Mouse (Mus musculus) frontal cortex, adult 2 months (tissue): ENCODE data around the gene Fam184b. TPM values are rescaled to one million over a fixed set of nuclear protein-coding genes. Genes with fewer than 3 reads are reported as not detected.

Experiments used
- DNase-seq, 2 experiments: peaks; one replicate each; pipeline ENCODE4 v3.0.0; 2022; ENCODE audit warnings: low spot score in 1 of 2; ENCODE audit errors: extremely low spot score in 1 of 2
- polyA plus RNA-seq: library from polyadenylated mRNA; depleted of rRNA; stranded (reverse); fragments of >200 nt; gene quantifications from 2 replicates; pipeline ENCODE4 v1.2.3, GENCODE M21; 2012

The Fam184b gene
- polyA plus RNA-seq, 1 experiment, result 7.3 TPM

DNA sequence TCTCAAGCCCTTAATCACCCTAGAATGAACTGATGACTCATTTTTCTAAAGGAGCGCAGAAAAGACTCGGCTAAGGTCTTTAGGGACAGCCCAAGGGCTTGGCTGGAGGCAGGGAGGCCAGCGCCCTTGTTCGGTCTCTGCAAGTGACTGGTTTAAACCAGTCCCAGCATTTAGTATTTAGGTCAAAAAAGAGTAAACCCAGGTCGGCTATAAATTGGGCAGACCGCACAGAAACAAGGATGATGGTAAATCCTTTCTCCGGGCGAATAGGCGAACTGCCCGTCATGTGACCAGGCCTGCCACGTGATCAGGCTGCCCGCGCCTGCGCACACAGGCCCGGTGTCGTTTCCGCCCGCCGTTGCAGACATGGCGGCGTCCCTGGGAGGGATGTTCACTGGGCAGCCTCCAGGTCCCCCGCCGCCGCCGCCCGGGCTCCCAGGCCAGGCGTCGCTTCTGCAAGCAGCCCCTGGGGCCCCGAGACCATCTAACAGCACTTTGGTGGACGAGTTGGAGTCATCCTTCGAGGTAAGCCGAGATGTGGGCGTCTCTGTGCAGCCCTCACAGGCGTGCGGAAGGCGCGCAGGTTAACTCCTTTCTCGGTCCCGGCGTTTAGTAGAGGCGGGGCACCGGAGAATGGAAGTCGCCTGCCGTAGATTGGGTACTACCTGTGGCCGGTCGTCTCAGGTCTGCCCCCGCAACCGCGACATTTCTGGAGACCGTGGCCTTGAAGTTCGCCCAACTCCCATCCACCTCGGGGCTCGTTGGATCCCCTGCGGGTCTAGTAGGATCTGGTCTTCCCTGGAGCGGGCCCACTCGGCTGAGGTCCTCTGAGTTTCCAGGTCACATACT lies 119.2 kb downstream of the Fam184b start, which contains the start of gene Med28:
Gene Med28 (plus strand): TSS at position 270 of the 849 bp plus-strand sequence.
- DNase-seq, result peak; percentile 87 to 96

DNA sequence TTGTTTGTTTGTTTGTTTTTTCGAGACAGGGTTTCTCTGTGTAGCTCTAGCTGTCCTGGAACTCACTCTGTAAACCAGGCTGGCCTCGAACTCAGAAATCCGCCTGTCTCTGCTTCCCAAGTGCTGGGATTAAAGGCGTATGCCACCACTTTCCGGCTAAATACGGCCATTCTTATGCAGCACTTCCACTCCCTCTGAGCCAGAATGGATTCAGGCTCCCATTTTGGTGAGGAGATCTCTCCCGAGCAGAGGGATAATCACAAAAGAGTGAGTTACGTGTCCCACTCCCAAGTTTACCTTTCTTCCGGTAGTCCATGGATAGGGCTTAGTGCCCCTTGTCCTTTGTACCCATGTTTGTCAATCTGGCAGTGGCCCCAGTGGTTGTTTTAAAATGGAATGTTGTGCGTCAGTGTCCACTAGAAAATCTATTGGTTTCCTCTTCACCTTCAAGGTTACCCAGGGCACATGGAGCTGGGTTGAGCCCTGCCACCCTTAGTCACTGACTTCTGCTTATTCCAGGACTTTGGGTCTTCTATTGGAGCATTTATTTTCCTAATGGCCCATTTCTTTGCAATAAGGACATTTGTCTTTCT lies 124.2 kb downstream of the Fam184b start:
- DNase-seq, result no peak

DNA sequence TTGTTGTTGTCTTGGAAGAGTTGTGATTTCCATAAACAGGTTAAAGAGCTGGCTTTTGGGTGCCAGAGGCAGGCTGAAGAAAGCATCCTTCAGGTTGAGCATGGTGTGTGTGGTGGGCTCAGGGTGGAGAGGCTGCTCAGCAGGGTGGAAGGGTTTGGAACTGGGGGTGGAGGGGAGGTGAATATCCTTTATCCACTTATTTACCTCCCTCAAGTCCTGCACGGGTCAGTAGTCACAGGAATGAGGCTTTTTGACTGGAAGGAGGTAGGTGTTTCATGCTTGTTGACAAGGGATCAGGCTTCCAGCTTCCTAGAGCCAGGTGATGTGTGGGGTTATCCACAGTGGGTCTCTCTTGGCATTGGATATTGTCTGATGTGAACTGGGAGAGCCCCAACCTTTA lies 124.8 kb downstream of the Fam184b start:
- no peak for DNase-seq

DNA sequence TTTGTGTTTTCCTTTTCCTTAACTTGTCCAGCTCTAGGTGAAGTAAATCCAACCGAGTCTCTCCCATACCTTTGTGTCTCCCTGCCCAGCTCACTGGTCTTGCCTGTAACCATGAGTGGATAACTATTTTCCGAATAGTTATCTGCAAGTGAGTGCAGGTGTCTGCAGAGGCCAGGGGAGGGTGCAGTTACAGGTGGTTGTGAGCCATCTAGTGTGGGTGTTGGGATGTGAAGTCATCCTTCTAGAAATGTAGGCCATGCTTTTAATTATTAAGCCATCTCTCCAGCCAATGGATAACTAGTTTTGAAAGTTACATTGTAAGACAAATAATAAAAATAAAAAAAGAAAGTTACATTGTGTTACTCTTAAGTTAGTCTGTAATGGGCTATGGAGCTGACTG lies 125.9 kb downstream of the Fam184b start:
- no peak for DNase-seq

- DNase-seq, result no peak
These were observed 126.5 kb downstream of the Fam184b start for GRCm38 (mm10) chr5:45512908-45513307.

DNA sequence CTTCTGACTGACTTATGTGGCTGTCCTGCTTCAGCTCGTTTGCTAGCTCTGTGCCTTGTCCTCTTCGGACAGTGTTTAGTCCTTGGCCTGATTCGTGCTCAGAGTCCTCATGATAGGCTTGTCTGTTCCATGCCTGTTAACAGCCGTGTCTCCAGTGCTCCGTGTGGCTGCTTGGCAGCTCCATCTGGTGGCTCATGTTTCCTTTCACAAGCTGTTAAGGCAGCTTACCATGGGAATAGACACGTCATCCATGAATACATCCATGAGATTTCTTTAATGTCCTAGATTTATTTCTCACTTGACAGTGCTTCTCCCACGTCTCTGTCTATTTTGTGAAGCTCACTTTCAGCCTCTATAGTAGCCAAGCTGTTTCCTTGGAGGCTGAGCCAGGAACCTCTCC lies 129.3 kb downstream of the Fam184b start:
- DNase-seq, result peak; percentile 27 to 43

- DNase-seq, result no peak
These were observed 141.8 kb downstream of the Fam184b start for GRCm38 (mm10) chr5:45497564-45497963.

DNA sequence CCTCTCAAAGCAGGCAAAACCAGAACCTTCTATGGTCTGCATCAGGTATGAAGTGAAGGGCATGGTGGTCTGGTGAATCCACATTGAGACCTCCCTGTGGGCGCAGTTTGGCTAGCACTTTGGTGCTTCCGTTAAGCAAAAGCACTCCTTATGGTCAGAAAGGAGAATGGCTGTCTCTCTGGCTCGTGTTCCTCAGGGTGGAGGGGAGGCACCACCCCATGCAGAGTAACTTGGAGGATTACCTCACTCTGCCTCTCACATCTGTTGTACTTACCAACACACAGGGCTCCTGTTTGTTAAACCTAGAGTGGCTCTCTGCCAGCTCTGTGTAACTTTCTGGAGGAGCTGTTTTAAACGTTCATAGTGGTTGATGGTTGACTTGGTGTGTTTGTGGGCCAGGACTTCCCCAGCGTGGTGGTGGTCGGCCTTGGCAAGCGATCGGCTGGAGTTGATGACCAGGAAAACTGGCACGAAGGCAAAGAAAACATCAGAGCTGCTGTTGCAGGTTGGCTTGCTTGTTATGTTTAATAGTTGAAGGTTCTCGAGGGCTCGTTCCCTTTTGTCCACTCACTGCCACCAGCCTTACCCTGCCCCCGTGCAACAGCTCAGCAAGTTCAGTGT lies 142.4 kb downstream of the Fam184b start:
- no peak for DNase-seq

GRCm38 (mm10) chr5:45496479-45496878 lies 142.9 kb downstream of the Fam184b start:
- no peak for DNase-seq

GRCm38 (mm10) chr5:45496042-45496441 lies 143.4 kb downstream of the Fam184b start:
- no peak for DNase-seq

DNA sequence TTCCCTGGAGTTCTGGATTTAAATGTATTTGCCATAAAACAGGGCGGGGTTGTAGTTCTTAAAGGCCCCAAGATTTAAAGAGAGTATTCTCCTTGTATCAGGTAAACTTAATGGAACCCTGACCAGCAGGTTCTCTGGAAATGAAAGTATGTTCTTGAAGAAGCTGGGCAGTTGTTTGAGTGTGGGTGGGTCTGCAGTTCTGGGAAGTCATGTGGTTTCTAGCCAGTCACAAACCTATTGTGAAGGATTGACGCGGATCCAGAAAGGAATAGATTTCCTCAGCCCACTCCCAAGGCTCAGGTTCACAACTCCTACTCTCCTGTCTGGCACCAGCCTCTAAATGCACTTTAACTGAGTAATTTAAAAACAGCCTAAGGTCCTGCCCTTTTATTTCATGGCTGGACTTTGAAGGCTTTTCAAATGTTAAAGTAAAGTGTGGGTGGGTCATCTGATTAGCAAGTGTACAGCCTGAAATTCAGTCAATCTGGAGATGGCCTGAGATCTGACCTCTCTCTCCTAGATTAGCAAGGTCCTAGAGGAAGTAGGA lies 143.9 kb downstream of the Fam184b start:
- no peak for DNase-seq

- no peak for DNase-seq
These were observed 145.2 kb downstream of the Fam184b start for GRCm38 (mm10) chr5:45494093-45494755.

GRCm38 (mm10) chr5:45493191-45494092 lies 146.0 kb downstream of the Fam184b start, which contains the start of gene Lap3:
Gene Lap3 (plus strand): TSS chr5:45493374.
- peak; percentile 94 to 97 for DNase-seq

DNA sequence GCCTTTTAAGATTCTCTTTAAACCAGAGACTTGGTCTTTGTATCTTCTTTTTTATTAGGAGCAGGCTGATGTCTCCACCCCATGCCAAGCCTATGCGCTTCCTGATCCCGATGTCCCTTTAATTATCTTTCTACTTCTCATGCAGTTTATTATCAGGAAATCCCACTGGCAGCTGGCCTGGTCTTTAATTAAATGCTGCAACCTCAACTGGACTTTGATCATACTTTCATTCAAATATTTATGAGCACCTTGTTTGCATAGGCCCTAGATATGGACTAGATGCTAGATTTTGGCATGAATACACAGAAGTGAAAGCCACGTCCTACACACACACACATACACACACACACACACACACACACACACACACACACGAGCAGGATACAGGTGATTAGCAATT lies 147.6 kb downstream of the Fam184b start:
- DNase-seq, result no peak

DNA sequence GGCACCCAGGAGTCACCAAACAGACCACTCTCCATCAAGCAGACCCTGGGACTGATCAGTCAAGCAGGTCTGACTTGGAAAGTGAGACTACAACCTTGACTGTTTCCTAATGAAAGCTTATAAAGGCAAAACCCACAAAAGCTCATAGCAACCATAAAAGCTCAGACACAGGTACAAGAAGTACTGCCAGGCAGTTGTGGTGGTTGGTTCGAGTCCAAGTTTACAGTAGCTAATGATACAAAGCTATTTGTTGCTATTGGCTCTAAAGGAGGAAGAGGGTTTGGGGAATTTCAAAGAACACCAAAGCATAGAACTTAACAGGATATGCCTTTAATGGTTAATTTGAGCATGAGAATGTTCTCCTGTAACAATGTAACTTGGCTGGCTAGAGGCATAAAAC lies 155.8 kb downstream of the Fam184b start:
- no peak for DNase-seq

GRCm38 (mm10) chr5:45482607-45483006 lies 156.8 kb downstream of the Fam184b start:
- no peak for DNase-seq

DNA sequence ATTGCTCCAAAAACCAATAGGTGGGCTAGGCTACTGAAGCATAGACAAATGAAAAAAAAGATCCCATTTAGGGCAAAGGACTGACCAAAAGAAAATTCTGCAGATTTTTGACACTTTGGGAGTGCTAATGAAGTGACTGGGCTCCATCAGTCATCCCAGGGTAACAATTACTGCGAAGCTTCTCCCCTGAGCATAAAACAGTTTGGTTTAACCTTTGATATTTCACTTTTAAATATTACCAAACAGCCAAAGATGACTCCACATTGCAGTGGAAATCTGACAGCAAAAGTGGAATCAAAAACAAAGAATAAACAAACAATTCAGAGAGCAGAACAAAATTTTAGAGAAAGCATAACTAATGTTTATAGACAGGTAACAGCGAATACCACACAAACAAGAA lies 158.3 kb downstream of the Fam184b start:
- no peak for DNase-seq

- no peak for DNase-seq
These were observed 159.3 kb downstream of the Fam184b start for GRCm38 (mm10) chr5:45480066-45480465.
